Mouse (Mus musculus) midbrain, embryonic 15.5 days (tissue): ENCODE data around the gene Ruvbl1. TPM values are rescaled to one million over a fixed set of nuclear protein-coding genes. Genes with fewer than 3 reads are reported as not detected.

Experiments
- ATAC-seq: fragments of 200-750 bp; cut with Nextera tagmentation; replicated peaks from 2 replicates; pipeline ENCODE4 v1.8.0; 2017; ENCODE audit warnings: moderate TSS enrichment
- H3K27ac ChIP-seq: fragments of 300-500 bp; sonication (generic); 2 replicates; pipeline ENCODE4 v1.5.1; 2015; ENCODE audit warnings: mild to moderate bottlenecking, inconsistent platforms
- H3K27me3 ChIP-seq: fragments of 300-500 bp; sonication (generic); replicated peaks from 2 replicates; pipeline ENCODE4 v1.6.1; 2015; ENCODE audit warnings: inconsistent platforms
- H3K36me3 ChIP-seq: fragments of 300-500 bp; sonication (generic); replicated peaks from 2 replicates; pipeline ENCODE4 v1.6.1; 2015; ENCODE audit warnings: inconsistent platforms
- H3K4me1 ChIP-seq: fragments of 300-500 bp; sonication (generic); 2 replicates; pipeline ENCODE4 v1.6.1; 2015; ENCODE audit warnings: inconsistent platforms
- H3K4me2 ChIP-seq: fragments of 300-500 bp; sonication (generic); 2 replicates; pipeline ENCODE4 v1.6.1; 2015; ENCODE audit warnings: inconsistent platforms, mild to moderate bottlenecking, moderate library complexity
- H3K4me3 ChIP-seq: fragments of 300-500 bp; sonication (generic); 2 replicates; pipeline ENCODE4 v1.5.1; 2015; ENCODE audit warnings: mild to moderate bottlenecking, inconsistent platforms
- H3K9ac ChIP-seq: fragments of 300-500 bp; sonication (generic); 2 replicates; pipeline ENCODE4 v1.6.1; 2015; ENCODE audit warnings: mild to moderate bottlenecking, inconsistent platforms
- H3K9me3 ChIP-seq: fragments of 300-500 bp; sonication (generic); 2 replicates; pipeline ENCODE4 v1.6.1; 2016; ENCODE audit warnings: inconsistent platforms
- WGBS: fragments of 180-500 bp; shearing (Covaris S2); methylation state at CpG from one replicate; pipeline ENCODE4 v1.1.7; 2015; ENCODE audit warnings: mixed read lengths; 5-methylcytosine and 5-hydroxymethylcytosine counted together
- polyA plus RNA-seq: library from polyadenylated mRNA; unstranded; fragments of >200 nt; fragmentation: Nextera tagmentation; extraction: Ambion mirVana; gene quantifications from 2 replicates; pipeline ENCODE4 v1.2.1, GENCODE M21; 2015

Gene Ruvbl1
- polyA plus RNA-seq, 1 experiment from 2014 or later, result 95.6 TPM

- no peaks in the 10 kb centered on the region for H3K9me3 ChIP-seq
- no peak overlapping the region for H3K27ac ChIP-seq
- no peak overlapping the region for H3K4me3 ChIP-seq
- no peak for ATAC-seq
- peaks cover 3% of the 10 kb centered on the region; the same call in 1 of the 2 replicates for H3K27me3 ChIP-seq
- no peaks in the 10 kb centered on the region for H3K4me1 ChIP-seq
- 76% methylated on average over 2 of the region's 2 CpGs for WGBS
- H3K36me3 ChIP-seq, result no peaks in the 10 kb centered on the region
- no peak overlapping the region for H3K4me2 ChIP-seq
- H3K9ac ChIP-seq, result no peak overlapping the region
These were observed 10.7 kb upstream of the Ruvbl1 start for GRCm38 (mm10) chr6:88454545-88454944.

GRCm38 (mm10) chr6:88469878-88470277 lies 4.7 kb downstream of the Ruvbl1 start:
- 74% methylated on average over 6 of the region's 6 CpGs for WGBS
- Histone ChIP-seq H3K4me3 (no peak overlapping the region), H3K4me1 (peaks cover 16% of the 10 kb centered on the region), H3K27me3 (no peaks in the 10 kb centered on the region), H3K9ac (no peak overlapping the region), H3K9me3 (no peaks in the 10 kb centered on the region), H3K36me3 (peaks cover 33% of the 10 kb centered on the region), H3K27ac (no peak overlapping the region), H3K4me2 (no peak overlapping the region)
- no peak for ATAC-seq

GRCm38 (mm10) chr6:88480421-88480820 lies 15.2 kb downstream of the Ruvbl1 start:
- H3K27ac ChIP-seq, result no peak overlapping the region
- no peak overlapping the region for H3K4me2 ChIP-seq
- peaks cover 45% of the 10 kb centered on the region for H3K36me3 ChIP-seq
- H3K4me3 ChIP-seq, result no peak overlapping the region
- H3K27me3 ChIP-seq, result no peaks in the 10 kb centered on the region
- H3K9me3 ChIP-seq, result no peaks in the 10 kb centered on the region
- WGBS, result 58% methylated on average over 6 of the region's 6 CpGs
- no peak for ATAC-seq
- no peak overlapping the region for H3K9ac ChIP-seq
- H3K4me1 ChIP-seq, result no peaks in the 10 kb centered on the region

GRCm38 (mm10) chr6:88483111-88483510 lies 17.9 kb downstream of the Ruvbl1 start:
- H3K36me3 ChIP-seq, result peaks cover 44% of the 10 kb centered on the region
- WGBS, result 75% methylated on average over 7 of the region's 7 CpGs

GRCm38 (mm10) chr6:88483913-88484312 lies 18.7 kb downstream of the Ruvbl1 start:
- Histone ChIP-seq H3K9ac (no peak overlapping the region), H3K4me1 (no peaks in the 10 kb centered on the region), H3K27me3 (no peaks in the 10 kb centered on the region), H3K4me3 (no peak overlapping the region), H3K9me3 (no peaks in the 10 kb centered on the region), H3K36me3 (peaks cover 41% of the 10 kb centered on the region), H3K27ac (no peak overlapping the region), H3K4me2 (no peak overlapping the region)
- ATAC-seq, result no peak

More at GRCm38 (mm10) chr6:88483111-88483510, 17.9 kb downstream of the Ruvbl1 start:
- no peaks in the 10 kb centered on the region for H3K4me1 ChIP-seq
- H3K9me3 ChIP-seq, result no peaks in the 10 kb centered on the region
- no peak overlapping the region for H3K4me2 ChIP-seq
- no peak overlapping the region for H3K27ac ChIP-seq
- H3K27me3 ChIP-seq, result no peaks in the 10 kb centered on the region
- H3K9ac ChIP-seq, result no peak overlapping the region
- ATAC-seq, result no peak
- no peak overlapping the region for H3K4me3 ChIP-seq

GRCm38 (mm10) chr6:88485378-88485777 lies 20.2 kb downstream of the Ruvbl1 start:
- H3K4me3 ChIP-seq, result no peak overlapping the region
- H3K36me3 ChIP-seq, result peaks cover 34% of the 10 kb centered on the region
- no peaks in the 10 kb centered on the region for H3K9me3 ChIP-seq
- no peak overlapping the region for H3K9ac ChIP-seq
- H3K4me1 ChIP-seq, result no peaks in the 10 kb centered on the region
- no peaks in the 10 kb centered on the region for H3K27me3 ChIP-seq
- WGBS, result 89% methylated on average over 6 of the region's 6 CpGs
- no peak for ATAC-seq
- no peak overlapping the region for H3K27ac ChIP-seq
- no peak overlapping the region for H3K4me2 ChIP-seq

GRCm38 (mm10) chr6:88486893-88487292 lies 21.7 kb downstream of the Ruvbl1 start:
- H3K36me3 ChIP-seq, result peaks cover 32% of the 10 kb centered on the region
- 83% methylated on average over 8 of the region's 8 CpGs for WGBS

GRCm38 (mm10) chr6:88489026-88489425 lies 23.8 kb downstream of the Ruvbl1 start:
- Histone ChIP-seq H3K9ac (no peak overlapping the region), H3K9me3 (no peaks in the 10 kb centered on the region), H3K36me3 (peaks cover 20% of the 10 kb centered on the region), H3K4me2 (no peak overlapping the region), H3K27me3 (no peaks in the 10 kb centered on the region), H3K27ac (no peak overlapping the region), H3K4me1 (no peaks in the 10 kb centered on the region), H3K4me3 (no peak overlapping the region)
- no peak for ATAC-seq
- WGBS, result 96% methylated on average over 7 of the region's 7 CpGs

More at GRCm38 (mm10) chr6:88486893-88487292, 21.7 kb downstream of the Ruvbl1 start:
- H3K9me3 ChIP-seq, result no peaks in the 10 kb centered on the region
- ATAC-seq, result peak; percentile 66
- no peaks in the 10 kb centered on the region for H3K4me1 ChIP-seq
- H3K4me3 ChIP-seq, result no peak overlapping the region
- H3K4me2 ChIP-seq, result no peak overlapping the region
- no peak overlapping the region for H3K27ac ChIP-seq
- no peak overlapping the region for H3K9ac ChIP-seq
- H3K27me3 ChIP-seq, result no peaks in the 10 kb centered on the region

GRCm38 (mm10) chr6:88489834-88490233 lies 24.6 kb downstream of the Ruvbl1 start:
- Histone ChIP-seq H3K27ac (no peak overlapping the region), H3K36me3 (peaks cover 12% of the 10 kb centered on the region; the same call in 1 of the 2 replicates), H3K4me3 (no peak overlapping the region), H3K4me2 (no peak overlapping the region), H3K9ac (no peak overlapping the region), H3K4me1 (no peaks in the 10 kb centered on the region), H3K9me3 (no peaks in the 10 kb centered on the region), H3K27me3 (no peaks in the 10 kb centered on the region)
- ATAC-seq, result no peak
- WGBS, result 88% methylated on average over 6 of the region's 6 CpGs

- Histone ChIP-seq H3K27me3 (no peaks in the 10 kb centered on the region), H3K36me3 (peaks cover 10% of the 10 kb centered on the region; the same call in 1 of the 2 replicates), H3K9me3 (no peaks in the 10 kb centered on the region), H3K27ac (no peak overlapping the region), H3K4me3 (no peak overlapping the region), H3K9ac (no peak overlapping the region), H3K4me1 (no peaks in the 10 kb centered on the region), H3K4me2 (no peak overlapping the region)
- whole genome bisulfite sequencing, result 84% methylated on average over 12 of the region's 12 CpGs
- ATAC-seq, result no peak
These were observed 25.6 kb downstream of the Ruvbl1 start for GRCm38 (mm10) chr6:88490629-88491354.

GRCm38 (mm10) chr6:88493712-88494111 lies 28.5 kb downstream of the Ruvbl1 start:
- H3K27me3 ChIP-seq, result no peaks in the 10 kb centered on the region
- no peaks in the 10 kb centered on the region for H3K4me1 ChIP-seq
- no peak overlapping the region for H3K4me2 ChIP-seq
- H3K4me3 ChIP-seq, result no peak overlapping the region
- no peak overlapping the region for H3K27ac ChIP-seq
- peaks cover 12% of the 10 kb centered on the region; the same call in 1 of the 2 replicates for H3K36me3 ChIP-seq
- ATAC-seq, result no peak
- no peak overlapping the region for H3K9ac ChIP-seq
- 89% methylated on average over 6 of the region's 6 CpGs for WGBS
- H3K9me3 ChIP-seq, result no peaks in the 10 kb centered on the region

- H3K4me3 ChIP-seq, result peak overlapping the region; percentile 54
- no peaks in the 10 kb centered on the region for H3K27me3 ChIP-seq
- peak overlapping the region; percentile 57 for H3K27ac ChIP-seq
- H3K36me3 ChIP-seq, result peaks cover 19% of the 10 kb centered on the region
- no peaks in the 10 kb centered on the region for H3K9me3 ChIP-seq
- peak overlapping the region; percentile 91 for H3K4me2 ChIP-seq
- H3K9ac ChIP-seq, result peak overlapping the region; percentile 77
- peak; percentile 88 for ATAC-seq
- 3% methylated on average over 76 of the region's 76 CpGs for WGBS
- peaks cover 8% of the 10 kb centered on the region for H3K4me1 ChIP-seq
These were observed 34.5 kb downstream of the Ruvbl1 start for GRCm38 (mm10) chr6:88499481-88500404.
